Mouse (Mus musculus) heart, postnatal 0 days (tissue): Measurements from ENCODE around the gene Gstt1. TPM values are rescaled to one million over a fixed set of nuclear protein-coding genes. Genes with fewer than 3 reads are reported as not detected.
A peak's percentile ranks its signal among the peaks of the same experiment; 100 is the strongest.

ENCODE experiments used
- ATAC-seq: fragments of 200-750 bp; cut with Nextera tagmentation; 2 replicates; pipeline ENCODE4 v1.8.0; 2017; ENCODE audit warnings: low read depth, moderate number of reproducible peaks, moderate library complexity; ENCODE audit not compliant: insufficient read depth
- DNase-seq: peaks from one replicate; pipeline ENCODE4 v3.0.0-alpha.2; 2016; ENCODE audit warnings: low spot score
- H3K27ac ChIP-seq: fragments of 300-500 bp; sonication (generic); 2 replicates; pipeline ENCODE4 v1.5.1; 2014; ENCODE audit warnings: low read depth, mild to moderate bottlenecking
- H3K27me3 ChIP-seq: fragments of 300-500 bp; sonication (generic); 2 replicates; pipeline ENCODE4 v1.6.1; 2014; ENCODE audit warnings: low read length, mixed read lengths; ENCODE audit not compliant: control insufficient read depth, insufficient read depth
- H3K36me3 ChIP-seq: fragments of 300-500 bp; sonication (generic); replicated peaks from 2 replicates; pipeline ENCODE4 v1.6.1; 2014; ENCODE audit warnings: low read length, mixed read lengths; ENCODE audit not compliant: control insufficient read depth, insufficient read depth
- H3K4me1 ChIP-seq: fragments of 300-500 bp; sonication (generic); 2 replicates; pipeline ENCODE4 v1.6.1; 2014; ENCODE audit warnings: antibody characterized with exemption; ENCODE audit not compliant: control insufficient read depth, insufficient read depth
- H3K4me2 ChIP-seq: fragments of 300-500 bp; sonication (generic); 2 replicates; pipeline ENCODE4 v1.6.1; 2014; ENCODE audit warnings: low read depth, mild to moderate bottlenecking, low read length, moderate library complexity
- H3K4me3 ChIP-seq: fragments of 300-500 bp; sonication (generic); 2 replicates; pipeline ENCODE4 v1.5.1; 2014; ENCODE audit warnings: low read depth, low read length
- H3K9ac ChIP-seq: fragments of 300-500 bp; sonication (generic); replicated peaks from 2 replicates; pipeline ENCODE4 v1.6.1; 2014; ENCODE audit warnings: low read depth, low read length, mixed read lengths
- H3K9me3 ChIP-seq: fragments of 300-500 bp; sonication (generic); replicated peaks from 2 replicates; pipeline ENCODE4 v1.6.1; 2016; ENCODE audit warnings: low read length; ENCODE audit not compliant: control insufficient read depth
- CTCF ChIP-seq: IDR thresholded peaks from 2 replicates; pipeline ENCODE4 v1.5.1; 2016; ENCODE audit warnings: antibody characterized with exemption, control low read depth, low read depth
- EP300 ChIP-seq: IDR thresholded peaks from 2 replicates; pipeline ENCODE4 v1.6.1; 2016; ENCODE audit warnings: antibody characterized with exemption, low read depth
- WGBS: fragments of 180-500 bp; shearing (Covaris S2); extraction: QIAGEN DNeasy Blood & Tissue Kit; methylation state at CpG from one replicate; pipeline ENCODE4 v1.1.7; 2014; 5-methylcytosine and 5-hydroxymethylcytosine counted together
- polyA plus RNA-seq: library from polyadenylated mRNA; unstranded; fragments of >200 nt; fragmentation: Nextera tagmentation; extraction: Ambion mirVana; gene quantifications from 2 replicates; pipeline ENCODE4 v1.2.1, GENCODE M21; 2015
- total RNA-seq: library from RNA; depleted of rRNA; stranded (reverse); fragments of >200 nt; gene quantifications from 2 replicates; pipeline ENCODE4 v1.2.3, GENCODE M21; 2014; ENCODE audit warnings: low replicate concordance

Gstt1 gene
- total and polyA plus RNA-seq, 2 experiments from 2014 or later = 7.6 to 20.0 TPM

- H3K4me3 ChIP-seq = no peak overlapping the region
- no peaks in the 10 kb centered on the region for H3K27me3 ChIP-seq
- H3K27ac ChIP-seq = no peak overlapping the region
- no peaks in the 10 kb centered on the region for H3K9me3 ChIP-seq
- no peak overlapping the region for H3K9ac ChIP-seq
- no peak for TF ChIP-seq CTCF
- TF ChIP-seq EP300 = no peak
- DNase-seq = no peak
- no peak for ATAC-seq
- H3K4me1 ChIP-seq = no peaks in the 10 kb centered on the region
- WGBS = 87% methylated on average over 6 of the region's 6 CpGs
- no peak overlapping the region for H3K4me2 ChIP-seq
- H3K36me3 ChIP-seq = no peaks in the 10 kb centered on the region
Observed at GRCm38 (mm10) chr10:75766856-75767255, 31.5 kb downstream of the Gstt1 start.

GRCm38 (mm10) chr10:75764519-75765473, 33.6 kb downstream of the Gstt1 start:
- H3K9ac ChIP-seq = peak overlapping the region; percentile 91
- no peaks in the 10 kb centered on the region for H3K4me1 ChIP-seq
- H3K9me3 ChIP-seq = 0 out of 2 replicates have a peak, but pooled peaks cover 3% of the 10 kb centered on the region
- peak overlapping the region; percentile 82 for H3K4me3 ChIP-seq
- no peaks in the 10 kb centered on the region for H3K27me3 ChIP-seq
- peak overlapping the region; percentile 96 for H3K4me2 ChIP-seq
- no peaks in the 10 kb centered on the region for H3K36me3 ChIP-seq
- TF ChIP-seq EP300 (no peak), CTCF (peak; percentile 59)
- DNase-seq (peak; percentile 76), ATAC-seq (peak; percentile 10; the same call in 1 of the 2 replicates)
- under 1% methylated on average over 27 of the region's 27 CpGs for WGBS
- H3K27ac ChIP-seq = peak overlapping the region; percentile 35

GRCm38 (mm10) chr10:75763682-75764518, 34.5 kb downstream of the Gstt1 start, which contains the start of gene Cabin1:
TSS of gene Cabin1 (minus strand) at chr10:75764341.
- 0 out of 2 replicates have a peak, but pooled peaks cover 3% of the 10 kb centered on the region for H3K9me3 ChIP-seq
- no peaks in the 10 kb centered on the region for H3K27me3 ChIP-seq
- ATAC-seq = peak; percentile 99
- peak within 1 kb of the TSS; percentile 96 for H3K4me2 ChIP-seq
- H3K36me3 ChIP-seq = no peaks in the 10 kb centered on the region
- peak; percentile 97 for DNase-seq
- no peak for TF ChIP-seq CTCF
- TF ChIP-seq EP300 = 0 out of 2 replicates have a peak, but pooled peaks have one; percentile 41
- peak within 1 kb of the TSS; percentile 91 for H3K9ac ChIP-seq
- H3K27ac ChIP-seq = peak within 1 kb of the TSS; percentile 64
- no peaks in the 10 kb centered on the region for H3K4me1 ChIP-seq
- under 1% methylated on average over 61 of the region's 61 CpGs for WGBS
- peak within 1 kb of the TSS; percentile 82 for H3K4me3 ChIP-seq

- TF ChIP-seq EP300 = no peak
- no peak for TF ChIP-seq CTCF
- Histone ChIP-seq H3K36me3 (peaks cover 8% of the 10 kb centered on the region; the same call in 1 of the 2 replicates), H3K4me2 (no peak overlapping the region), H3K27me3 (no peaks in the 10 kb centered on the region), H3K27ac (no peak overlapping the region), H3K4me3 (no peak overlapping the region), H3K9ac (no peak overlapping the region), H3K4me1 (no peaks in the 10 kb centered on the region), H3K9me3 (0 out of 2 replicates have a peak, but pooled peaks cover 3% of the 10 kb centered on the region)
- ATAC-seq (no peak), DNase-seq (no peak)
- WGBS = 67% methylated on average over 3 of the region's 3 CpGs
Observed at GRCm38 (mm10) chr10:75762413-75762812, 36.0 kb downstream of the Gstt1 start.

GRCm38 (mm10) chr10:75760311-75760710, 38.1 kb downstream of the Gstt1 start:
- ATAC-seq (no peak), DNase-seq (no peak)
- no peak for TF ChIP-seq CTCF
- no peak for TF ChIP-seq EP300
- H3K9me3 ChIP-seq = 0 out of 2 replicates have a peak, but pooled peaks cover 3% of the 10 kb centered on the region
- 95% methylated on average over 3 of the region's 3 CpGs for WGBS
- no peak overlapping the region for H3K27ac ChIP-seq
- no peak overlapping the region for H3K9ac ChIP-seq
- H3K4me2 ChIP-seq = no peak overlapping the region
- no peaks in the 10 kb centered on the region for H3K27me3 ChIP-seq
- peaks cover 19% of the 10 kb centered on the region for H3K36me3 ChIP-seq
- no peaks in the 10 kb centered on the region for H3K4me1 ChIP-seq
- no peak overlapping the region for H3K4me3 ChIP-seq
